Mouse (Mus musculus) brain, embryonic 14.5 days (tissue): ENCODE measurements at regions not wholly inside any gene's neighbourhood (a gene's known extent, or its start where the extent isn't known, plus 50 kb on each side); places are given as distances from the start of the nearest gene placed in this dataset.

Source experiments
- DNase-seq: peaks from one replicate; pipeline ENCODE4 v3.0.0-alpha.2; 2011; ENCODE audit warnings: low read depth
- CTCF ChIP-seq: fragments of 200-500 bp; IDR thresholded peaks from 2 replicates; pipeline ENCODE4 v1.5.1; 2012; ENCODE audit warnings: inconsistent platforms, mild to moderate bottlenecking, moderate library complexity, borderline replicate concordance; ENCODE audit not compliant: insufficient read depth, insufficient read length; ENCODE audit errors: extremely low read depth
- POLR2A ChIP-seq: fragments of 200-500 bp; IDR thresholded peaks from 2 replicates; pipeline ENCODE4 v1.6.1; 2012; ENCODE audit warnings: mild to moderate bottlenecking, inconsistent platforms, borderline replicate concordance; ENCODE audit not compliant: poor library complexity, insufficient read depth, insufficient read length, severe bottlenecking; ENCODE audit errors: extremely low read depth

- TF ChIP-seq CTCF (no peak), POLR2A (no peak)
- DNase-seq: no peak
Observed at GRCm38 (mm10) chr1:77258730-77259310, 256.1 kb downstream of the Epha4 start.

DNA sequence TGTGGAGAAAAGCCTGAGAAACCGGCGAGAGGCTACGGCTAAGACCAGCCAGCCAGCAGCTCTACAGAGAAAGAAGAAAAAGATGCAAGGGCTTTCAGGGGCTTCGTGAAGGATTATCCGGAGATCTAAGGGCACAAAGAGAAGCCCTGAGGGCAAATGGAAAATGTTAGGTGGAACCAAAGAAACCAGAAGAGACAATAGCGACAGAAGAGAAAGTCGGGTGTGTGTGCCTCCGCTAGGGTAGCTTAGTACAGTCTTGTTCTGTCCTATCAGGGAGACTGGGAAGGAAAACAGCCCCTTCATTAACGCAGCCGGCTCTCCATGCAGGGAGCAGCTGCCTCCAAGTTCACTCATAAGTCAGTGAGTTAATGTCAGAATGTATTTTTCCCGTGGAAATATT, 255.1 kb downstream of the Epha4 start:
- TF ChIP-seq CTCF (no peak), POLR2A (no peak)
- DNase-seq: peak; percentile 69

GRCm38 (mm10) chr1:77261678-77262077, 253.2 kb downstream of the Epha4 start:
- no peak for DNase-seq
- TF ChIP-seq CTCF: no peak
- no peak for TF ChIP-seq POLR2A

- no peak for TF ChIP-seq CTCF
- no peak for TF ChIP-seq POLR2A
- DNase-seq: no peak
Observed at GRCm38 (mm10) chr1:77265677-77266076, 249.2 kb downstream of the Epha4 start.

- no peak for DNase-seq
Observed at GRCm38 (mm10) chr1:77267311-77268003, 247.4 kb downstream of the Epha4 start.

DNA sequence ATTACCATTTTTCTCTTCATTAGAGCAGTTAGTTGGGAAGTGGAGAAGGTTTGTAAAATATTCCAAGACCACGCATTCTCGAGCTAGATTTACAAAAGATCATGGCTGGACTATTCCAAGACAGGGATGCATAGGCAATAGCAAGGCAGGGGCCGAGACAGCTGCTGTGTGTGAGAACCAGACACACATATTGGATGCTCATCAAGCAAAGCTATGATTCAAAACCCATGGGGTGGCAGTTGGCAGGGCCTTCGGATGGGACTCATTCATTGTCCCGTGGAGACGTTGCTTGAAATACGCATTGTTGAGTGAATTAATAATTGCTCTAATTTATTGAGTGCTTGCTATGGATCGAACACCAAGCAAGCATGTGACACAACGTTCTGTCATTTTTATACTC, 239.6 kb downstream of the Epha4 start:
- DNase-seq: peak; percentile 75
- no peak for TF ChIP-seq POLR2A
- TF ChIP-seq CTCF: no peak

More at GRCm38 (mm10) chr1:77267311-77268003, 247.4 kb downstream of the Epha4 start:
- no peak for TF ChIP-seq POLR2A
- no peak for TF ChIP-seq CTCF

DNA sequence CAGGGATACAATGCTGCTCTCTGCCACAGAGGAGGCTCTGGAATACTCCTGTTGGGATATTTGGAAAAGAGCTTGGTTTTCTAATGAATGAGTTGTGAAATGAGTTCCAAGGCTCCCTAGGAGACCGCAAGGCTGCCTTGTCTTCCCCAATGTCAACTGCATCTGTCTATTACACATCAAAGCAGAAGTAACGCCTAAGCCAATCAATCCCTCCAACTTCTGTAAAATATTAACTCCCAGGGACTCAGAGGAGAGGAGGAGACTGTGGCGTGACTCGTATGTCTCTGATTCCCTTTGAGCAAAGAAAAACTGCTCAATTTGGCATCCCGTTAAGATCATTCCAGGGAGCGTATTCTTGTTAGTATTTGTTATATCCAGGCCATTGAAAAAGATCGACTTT, 235.3 kb downstream of the Epha4 start:
- peak; percentile 43 for DNase-seq
- TF ChIP-seq POLR2A (no peak), CTCF (no peak)

GRCm38 (mm10) chr1:77280373-77281038, 234.4 kb downstream of the Epha4 start:
- TF ChIP-seq CTCF: no peak
- TF ChIP-seq POLR2A: no peak
- DNase-seq: no peak

DNA sequence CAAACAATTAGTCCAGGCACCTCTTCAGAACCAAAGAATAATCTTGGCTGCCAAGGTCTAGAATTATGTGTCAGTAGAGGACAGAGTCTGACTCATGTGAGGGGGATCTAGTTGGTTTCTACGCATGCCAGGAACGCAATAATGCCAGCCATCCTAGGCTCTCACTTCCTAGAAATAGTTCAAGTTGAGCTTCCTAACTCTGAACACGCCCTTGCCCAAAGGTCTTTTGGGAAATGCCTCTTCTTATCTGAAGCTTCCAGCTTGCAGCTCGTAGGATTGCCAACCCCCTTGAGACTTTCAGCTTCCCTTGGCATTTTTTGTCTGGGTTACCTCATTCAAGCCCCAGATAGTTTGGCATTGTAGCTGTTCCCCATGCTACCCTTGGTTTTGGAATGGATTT, 233.1 kb downstream of the Epha4 start:
- no peak for DNase-seq
- TF ChIP-seq POLR2A (no peak), CTCF (no peak)

DNA sequence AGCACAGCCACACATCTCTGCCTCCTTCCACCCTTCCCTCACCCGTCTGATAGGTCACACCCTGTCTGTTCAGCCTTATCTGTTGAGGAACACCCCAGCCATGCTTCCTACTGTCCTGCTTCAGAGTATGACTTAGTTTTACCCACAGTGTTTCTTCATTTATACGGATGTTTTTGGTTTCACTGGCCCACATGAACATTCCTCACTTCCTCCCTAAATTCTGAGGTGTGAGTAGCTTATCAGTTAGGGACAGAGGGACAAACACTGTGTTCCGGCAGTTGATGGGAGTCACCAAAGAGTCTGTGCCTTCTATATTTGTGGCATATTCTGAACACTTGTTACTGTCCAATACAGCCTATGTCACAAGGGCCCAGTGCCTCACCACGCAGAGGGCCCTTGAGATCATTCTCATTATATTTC, 216.2 kb downstream of the Epha4 start:
- no peak for TF ChIP-seq CTCF
- TF ChIP-seq POLR2A: no peak
- DNase-seq: no peak

- no peak for TF ChIP-seq CTCF
- no peak for TF ChIP-seq POLR2A
- DNase-seq: no peak
Observed at GRCm38 (mm10) chr1:77300806-77301205, 214.1 kb downstream of the Epha4 start.
